Mouse (Mus musculus) large intestine, adult 2 months (tissue): ENCODE data around the gene Pelo. TPM values are rescaled to one million over a fixed set of nuclear protein-coding genes. Genes with fewer than 3 reads are reported as not detected.

Experiments
- DNase-seq: peaks from one replicate; pipeline ENCODE4 v3.0.0-alpha.2; 2012; ENCODE audit warnings: low read depth, low spot score
- whole genome bisulfite sequencing: fragments of 180-500 bp; shearing (Covaris S2); methylation state at CpG from one replicate; pipeline ENCODE4 v1.1.7; 2018; 5-methylcytosine and 5-hydroxymethylcytosine counted together
- polyA plus RNA-seq: library from polyadenylated mRNA; depleted of rRNA; stranded (reverse); fragments of >200 nt; gene quantifications from 2 replicates; pipeline ENCODE4 v1.2.3, GENCODE M21; 2012; rRNA removed

The Pelo gene
- polyA plus RNA-seq: 22.6 and 24.9 TPM in 2 replicates

GRCm38 (mm10) chr13:115090069-115090976 lies at the start of gene Pelo:
Pelo (minus strand) TSS chr13:115090186.
- DNase-seq: peak; percentile 68
- WGBS: under 1% methylated on average over 60 of the region's 60 CpGs

GRCm38 (mm10) chr13:115138513-115138912 lies 48.5 kb upstream of the Pelo start:
- WGBS: 89% methylated on average over 7 of the region's 7 CpGs

GRCm38 (mm10) chr13:115136761-115137160 lies 46.8 kb upstream of the Pelo start:
- 55% methylated on average over 3 of the region's 3 CpGs for WGBS
- no peak for DNase-seq

More at GRCm38 (mm10) chr13:115138513-115138912, 48.5 kb upstream of the Pelo start:
- DNase-seq: no peak

GRCm38 (mm10) chr13:115132435-115132834 lies 42.4 kb upstream of the Pelo start:
- WGBS: 26% methylated on average over 5 of the region's 5 CpGs
- DNase-seq: no peak

- 54% methylated on average over 3 of the region's 3 CpGs for WGBS
- no peak for DNase-seq
Measured at GRCm38 (mm10) chr13:115131381-115131780, 41.4 kb upstream of the Pelo start.

- 66% methylated on average over 2 of the region's 2 CpGs for WGBS
- DNase-seq: no peak
Measured at GRCm38 (mm10) chr13:115130035-115130434, 40.0 kb upstream of the Pelo start.

DNA sequence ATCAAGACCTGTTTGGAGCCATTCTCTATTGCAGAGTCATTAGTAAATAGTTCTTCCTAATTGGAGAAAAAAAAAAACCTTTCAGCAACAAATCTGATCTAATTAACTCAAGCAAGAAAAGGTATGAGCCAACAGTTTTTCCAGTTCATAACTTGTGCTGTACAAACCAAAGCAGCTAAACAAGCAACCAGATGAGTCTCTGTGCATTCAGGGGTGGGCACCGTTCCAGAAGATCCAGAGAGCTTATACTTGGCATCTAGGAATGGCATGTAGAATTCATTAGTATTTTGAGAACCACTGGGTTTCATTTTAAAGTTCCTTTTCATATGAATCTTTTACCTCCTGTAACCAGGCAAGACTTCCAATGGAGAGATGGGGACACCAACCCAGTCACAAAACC lies 37.8 kb upstream of the Pelo start:
- WGBS: 79% methylated on average over 1 of the region's 1 CpGs
- no peak for DNase-seq

GRCm38 (mm10) chr13:115126534-115126933 lies 36.5 kb upstream of the Pelo start:
- no peak for DNase-seq
- 98% methylated on average over 2 of the region's 2 CpGs for WGBS

- DNase-seq: no peak
- WGBS: 87% methylated on average over 4 of the region's 4 CpGs
Measured at GRCm38 (mm10) chr13:115125130-115125529, 35.1 kb upstream of the Pelo start.

DNA sequence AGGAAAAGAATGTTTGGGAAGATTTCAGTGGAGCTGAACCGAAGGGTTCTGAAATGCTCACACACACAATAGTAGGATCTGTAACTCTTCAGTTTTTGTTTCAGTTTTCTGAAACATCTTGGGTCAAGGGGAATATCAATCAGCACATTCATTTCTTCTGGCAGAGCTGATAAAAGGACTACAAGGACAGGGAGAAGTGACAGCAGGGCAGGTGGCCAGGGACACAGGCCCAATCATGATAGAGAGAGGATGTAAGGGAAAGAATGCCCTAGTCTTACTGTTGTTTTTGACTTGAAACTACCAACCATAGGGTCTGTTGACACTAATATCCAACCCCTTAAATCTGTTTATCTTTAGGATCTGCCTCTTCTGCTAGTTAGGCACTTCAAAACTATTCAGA lies 34.5 kb upstream of the Pelo start:
- WGBS: 75% methylated on average over 1 of the region's 1 CpGs
- DNase-seq: no peak

- no peak for DNase-seq
- 69% methylated on average over 5 of the region's 5 CpGs for WGBS
Measured at GRCm38 (mm10) chr13:115118756-115119155, 28.8 kb upstream of the Pelo start.

GRCm38 (mm10) chr13:115118195-115118594 lies 28.2 kb upstream of the Pelo start:
- 87% methylated on average over 3 of the region's 3 CpGs for WGBS
- DNase-seq: no peak

GRCm38 (mm10) chr13:115116930-115117621 lies 27.1 kb upstream of the Pelo start:
- 74% methylated on average over 3 of the region's 3 CpGs for WGBS
- DNase-seq: no peak

DNA sequence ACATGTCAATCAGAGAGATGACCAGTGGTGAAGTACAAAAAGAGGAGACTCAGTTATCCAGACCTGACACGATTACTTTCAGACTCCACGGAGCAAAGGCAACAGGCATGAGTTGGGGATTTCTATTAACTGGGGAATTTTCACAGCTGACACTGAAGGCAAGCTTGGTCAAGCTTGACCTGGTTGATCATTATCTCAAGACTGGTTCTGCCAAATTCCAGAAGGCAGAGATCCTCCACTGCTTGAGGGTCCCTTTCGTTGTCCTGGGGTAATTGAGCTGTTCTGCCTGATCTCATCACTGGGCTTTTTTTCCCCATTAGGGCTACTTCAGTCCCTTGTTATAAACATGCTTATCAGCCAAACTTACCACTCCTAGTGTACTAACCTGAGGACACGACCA lies 19.6 kb upstream of the Pelo start:
- 56% methylated on average over 4 of the region's 4 CpGs for WGBS
- no peak for DNase-seq

DNA sequence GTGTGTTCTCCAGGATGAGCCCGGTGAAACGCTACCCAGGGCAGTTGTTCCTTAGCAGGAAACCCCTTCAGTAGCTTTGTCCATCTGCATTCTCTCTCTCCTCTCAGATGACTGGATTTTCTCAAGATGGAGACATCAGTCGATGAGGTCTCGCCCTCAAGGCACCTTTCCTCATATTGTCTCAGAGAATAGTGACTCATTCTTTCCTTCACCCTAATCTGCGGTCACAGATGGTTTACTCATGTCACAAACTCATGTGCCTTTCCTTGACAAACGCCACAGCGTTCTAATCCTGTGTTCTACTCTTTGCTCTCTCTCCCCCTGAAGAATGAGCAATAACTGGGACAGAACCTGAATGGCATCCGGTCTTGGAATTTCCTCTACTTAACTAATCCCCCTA lies 17.4 kb upstream of the Pelo start:
- WGBS: 87% methylated on average over 8 of the region's 8 CpGs
- DNase-seq: no peak

- no peak for DNase-seq
- WGBS: 65% methylated on average over 10 of the region's 10 CpGs
Measured at GRCm38 (mm10) chr13:115106183-115106582, 16.2 kb upstream of the Pelo start.

DNA sequence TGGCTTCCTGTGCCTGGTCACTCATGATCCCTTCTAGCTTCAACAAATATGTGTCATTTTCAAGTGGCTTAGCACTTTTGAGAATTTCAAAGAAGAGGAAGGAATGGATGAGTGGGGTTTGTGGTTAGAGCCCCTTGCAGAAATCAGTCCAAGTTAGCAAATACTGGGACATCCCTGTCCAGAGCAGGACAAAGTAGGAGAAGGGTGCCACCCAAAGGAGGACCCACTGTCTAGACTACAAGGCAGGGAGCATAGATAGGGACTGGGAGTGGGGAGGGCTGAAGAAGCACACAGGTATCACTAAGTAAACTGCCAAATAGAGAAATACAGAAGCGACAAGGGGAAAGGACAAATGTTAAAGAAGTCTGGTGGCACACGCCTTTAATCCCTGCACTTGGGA lies 12.8 kb upstream of the Pelo start:
- no peak for DNase-seq
- WGBS: 96% methylated on average over 2 of the region's 2 CpGs

DNA sequence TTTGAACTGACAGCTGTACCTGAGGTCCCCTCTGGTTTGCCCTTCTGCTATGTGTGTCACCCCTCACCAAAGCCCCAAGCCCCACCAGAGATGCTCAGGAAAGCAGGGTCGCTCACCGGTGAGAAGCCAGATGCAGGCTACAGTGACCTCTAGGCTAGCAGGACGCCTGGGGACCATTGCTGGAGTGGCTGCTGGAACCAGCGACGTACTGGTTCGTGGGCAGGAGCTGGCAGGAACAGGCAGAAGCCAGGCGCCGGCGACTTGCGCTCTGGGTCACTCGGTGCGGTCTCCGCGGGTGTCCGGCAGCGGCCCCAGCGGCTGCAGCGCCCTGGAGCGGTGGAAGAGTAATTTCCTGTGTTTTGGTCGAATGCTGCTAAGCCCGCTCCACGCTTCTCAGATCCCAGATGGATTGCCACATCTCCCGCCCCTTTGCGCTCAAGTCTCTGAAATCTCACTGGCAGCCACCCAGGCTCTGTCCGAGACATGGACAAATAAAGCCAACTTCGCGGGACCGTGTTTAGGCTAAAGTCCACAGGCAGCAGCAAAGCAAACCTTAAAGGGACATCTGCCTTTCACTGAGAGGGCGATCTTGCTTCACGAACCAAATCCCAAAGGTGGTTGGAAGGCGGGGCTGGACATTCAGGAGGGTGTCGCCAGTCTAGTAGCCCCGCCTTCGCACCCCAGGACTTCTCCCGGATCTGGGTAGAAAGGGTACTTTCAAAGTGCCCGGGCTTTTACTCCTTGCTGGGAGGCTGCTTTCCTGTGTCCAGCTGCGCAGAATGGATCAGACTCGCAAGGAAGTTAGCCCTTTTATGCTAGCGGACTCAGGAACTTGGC lies 11.6 kb upstream of the Pelo start, which contains the start of the genes Gm49395 and Itga1:
Gene Gm49395, minus strand, starts transcription at position 567 of the 837 bp plus-strand sequence.
Gene Itga1, minus strand, starts transcription at position 610 of the 837 bp plus-strand sequence.
- under 1% methylated on average over 39 of the region's 39 CpGs for WGBS
- DNase-seq: peak; percentile 77

GRCm38 (mm10) chr13:115100381-115101177 lies 10.6 kb upstream of the Pelo start:
- no peak for DNase-seq
- WGBS: 14% methylated on average over 11 of the region's 11 CpGs
